Mouse (Mus musculus): ENCODE data around the gene Osbpl11.

Gene Osbpl11

GRCm38 (mm10) chr16:33242046-33242445, 57.2 kb downstream of the Osbpl11 start:
- DNase-seq (ENCODE audit: low spot score in 2 of 2) = no peak

- no peak for DNase-seq (ENCODE audit: low spot score in 2 of 2)
Measured at GRCm38 (mm10) chr16:33244136-33244691, 59.3 kb downstream of the Osbpl11 start.

GRCm38 (mm10) chr16:33244933-33245470, 60.1 kb downstream of the Osbpl11 start:
- no peak for DNase-seq (ENCODE audit: low spot score in 2 of 2)

- DNase-seq (ENCODE audit: low spot score in 2 of 2) = no peak
Measured at GRCm38 (mm10) chr16:33246526-33246925, 61.7 kb downstream of the Osbpl11 start.

GRCm38 (mm10) chr16:33247006-33247405, 62.1 kb downstream of the Osbpl11 start:
- no peak for DNase-seq (ENCODE audit: low spot score in 2 of 2)

GRCm38 (mm10) chr16:33250651-33251120, 65.8 kb downstream of the Osbpl11 start:
- no peak for DNase-seq (ENCODE audit: low spot score in 2 of 2)

- DNase-seq (ENCODE audit: low spot score in 2 of 2) = peak; percentile 89 to 90
Measured at GRCm38 (mm10) chr16:33251194-33252051, 66.6 kb downstream of the Osbpl11 start, which contains the start of gene Snx4. Snx4 (plus strand) TSS chr16:33251442.

- DNase-seq (ENCODE audit: low spot score in 2 of 2) = no peak
Measured at GRCm38 (mm10) chr16:33255601-33256000, 70.7 kb downstream of the Osbpl11 start.

GRCm38 (mm10) chr16:33258530-33258929, 73.7 kb downstream of the Osbpl11 start:
- DNase-seq (ENCODE audit: low spot score in 2 of 2) = no peak

GRCm38 (mm10) chr16:33259824-33260223, 75.0 kb downstream of the Osbpl11 start:
- DNase-seq (ENCODE audit: low spot score in 2 of 2) = no peak

GRCm38 (mm10) chr16:33260825-33261224, 76.0 kb downstream of the Osbpl11 start:
- DNase-seq (ENCODE audit: low spot score in 2 of 2) = no peak

- peak; percentile 27 to 38 for DNase-seq (ENCODE audit: low spot score in 2 of 2)
Measured at GRCm38 (mm10) chr16:33261584-33262061, 76.8 kb downstream of the Osbpl11 start.

GRCm38 (mm10) chr16:33262096-33262495, 77.2 kb downstream of the Osbpl11 start:
- DNase-seq (ENCODE audit: low spot score in 2 of 2) = no peak

- DNase-seq (ENCODE audit: low spot score in 2 of 2) = no peak
Measured at GRCm38 (mm10) chr16:33267616-33268253, 82.9 kb downstream of the Osbpl11 start.

GRCm38 (mm10) chr16:33271824-33272223, 87.0 kb downstream of the Osbpl11 start:
- no peak for DNase-seq (ENCODE audit: low spot score in 2 of 2)

- no peak for DNase-seq (ENCODE audit: low spot score in 2 of 2)
Measured at GRCm38 (mm10) chr16:33283079-33283478, 98.2 kb downstream of the Osbpl11 start.

GRCm38 (mm10) chr16:33288536-33288935, 103.7 kb downstream of the Osbpl11 start:
- DNase-seq (ENCODE audit: low spot score in 2 of 2) = no peak

- no peak for DNase-seq (ENCODE audit: low spot score in 2 of 2)
Measured at GRCm38 (mm10) chr16:33289981-33290380, 105.1 kb downstream of the Osbpl11 start.

GRCm38 (mm10) chr16:33292241-33292640, 107.4 kb downstream of the Osbpl11 start:
- no peak for DNase-seq (ENCODE audit: low spot score in 2 of 2)
